Mouse (Mus musculus): Measurements from ENCODE around the gene Pgbd1. TPM values are rescaled to one million over a fixed set of nuclear protein-coding genes. Genes with fewer than 3 reads are reported as not detected.
"Not testable (repeated sequence)": the region's sequence is repeated elsewhere in the genome, so short reads cannot be mapped to it uniquely, and the experiment has no call there.

Pgbd1 gene
- 2.3 and 4.7 TPM in 2 replicates for total RNA-seq (2014; rRNA removed)
- polyA plus RNA-seq (2015; fragmentation: Nextera tagmentation; extraction: Ambion mirVana): 0.83 and 1.5 TPM in 2 replicates

DNA sequence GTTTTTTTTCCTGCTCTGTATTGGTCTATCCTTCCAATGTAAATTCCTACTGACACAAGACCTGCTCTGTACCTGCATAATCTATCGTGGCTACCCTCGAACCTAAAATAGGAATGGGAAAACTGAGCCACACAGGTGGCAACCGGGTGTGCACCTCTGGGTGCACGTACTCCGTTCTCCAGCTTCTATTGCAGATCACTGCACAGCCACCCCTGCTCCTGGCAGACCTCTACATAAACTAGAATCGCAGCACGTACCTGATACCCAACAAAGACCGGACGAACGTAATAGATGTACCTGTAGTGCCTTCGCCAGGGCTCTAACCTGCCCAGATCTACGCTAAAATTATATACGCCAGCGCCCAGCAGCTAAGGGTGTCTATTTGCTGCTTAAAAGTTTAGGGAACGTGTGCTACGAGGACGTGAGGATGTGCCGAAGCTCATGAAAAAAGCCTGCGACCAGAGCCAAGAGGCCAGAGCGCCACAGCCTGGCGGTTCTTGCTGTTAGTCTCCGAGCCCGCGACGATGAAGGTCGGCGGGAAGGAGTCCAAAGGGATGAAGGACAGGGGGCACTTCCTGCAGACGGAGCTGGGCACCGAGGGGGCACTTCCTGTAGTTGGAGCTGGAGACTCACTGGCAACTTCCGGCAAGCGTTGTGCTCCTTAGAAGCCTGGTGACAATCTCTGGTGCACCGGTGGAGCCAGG lies at the start of gene Pgbd1:
Gene Pgbd1 (minus strand): TSS at position 556 of the 704 bp plus-strand sequence.
- Histone ChIP-seq H3K27ac (ENCODE audit: low read depth, low read length) (peak within 1 kb of the TSS; percentile 42), H3K27me3 (ENCODE audit: insufficient read depth, low read length) (no peaks in the 10 kb centered on the region), H3K9ac (peak within 1 kb of the TSS; percentile 60), H3K36me3 (ENCODE audit: insufficient read depth) (peaks cover 22% of the 10 kb centered on the region), H3K9me3 (ENCODE audit: low read length) (no peaks in the 10 kb centered on the region), H3K4me1 (ENCODE audit: insufficient read depth) (no peaks in the 10 kb centered on the region), H3K4me2 (ENCODE audit: low read depth) (peak within 1 kb of the TSS; percentile 87), H3K4me3 (ENCODE audit: low read depth, low read length) (peak within 1 kb of the TSS; percentile 55)
- peak; percentile 56 for TF ChIP-seq CTCF (IDR thresholded peaks at IDR 0.05; ENCODE audit: low read depth)
- WGBS: under 1% methylated on average over 32 of the region's 32 CpGs
- DNase-seq: peak; percentile 84
- ATAC-seq: peak; percentile 98

DNA sequence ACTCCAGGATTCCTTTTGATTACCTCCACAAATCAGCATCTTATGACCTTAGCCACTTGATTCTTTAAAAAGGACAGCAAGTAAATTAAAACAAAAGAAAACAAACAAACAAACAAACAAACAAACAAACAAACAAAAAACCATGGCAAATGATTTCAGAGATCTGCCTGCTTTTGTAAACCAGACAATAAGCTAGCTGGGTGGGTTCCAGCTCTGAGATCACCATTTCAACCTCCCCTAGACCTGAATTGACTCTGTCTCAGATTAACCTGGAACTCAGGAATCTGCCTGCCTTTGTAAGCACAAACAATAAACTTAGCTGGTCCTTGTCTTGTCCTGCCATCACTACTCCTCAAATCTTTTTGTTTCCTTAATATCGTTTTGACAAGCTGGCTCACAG lies 46.0 kb upstream of the Pgbd1 start:
- Histone ChIP-seq H3K36me3 (ENCODE audit: insufficient read depth) (peaks cover 20% of the 10 kb centered on the region), H3K9ac (no peak overlapping the region), H3K4me3 (ENCODE audit: low read depth, low read length) (no peak overlapping the region), H3K27me3 (ENCODE audit: insufficient read depth, low read length) (no peaks in the 10 kb centered on the region), H3K4me1 (ENCODE audit: insufficient read depth) (no peaks in the 10 kb centered on the region), H3K27ac (ENCODE audit: low read depth, low read length) (no peak overlapping the region), H3K9me3 (ENCODE audit: low read length) (no peaks in the 10 kb centered on the region), H3K4me2 (ENCODE audit: low read depth) (no peak overlapping the region)
- DNase-seq: no peak
- ATAC-seq: no peak
- TF ChIP-seq CTCF (IDR thresholded peaks at IDR 0.05; ENCODE audit: low read depth): no peak
- 84% methylated on average over 1 of the region's 1 CpGs for WGBS

DNA sequence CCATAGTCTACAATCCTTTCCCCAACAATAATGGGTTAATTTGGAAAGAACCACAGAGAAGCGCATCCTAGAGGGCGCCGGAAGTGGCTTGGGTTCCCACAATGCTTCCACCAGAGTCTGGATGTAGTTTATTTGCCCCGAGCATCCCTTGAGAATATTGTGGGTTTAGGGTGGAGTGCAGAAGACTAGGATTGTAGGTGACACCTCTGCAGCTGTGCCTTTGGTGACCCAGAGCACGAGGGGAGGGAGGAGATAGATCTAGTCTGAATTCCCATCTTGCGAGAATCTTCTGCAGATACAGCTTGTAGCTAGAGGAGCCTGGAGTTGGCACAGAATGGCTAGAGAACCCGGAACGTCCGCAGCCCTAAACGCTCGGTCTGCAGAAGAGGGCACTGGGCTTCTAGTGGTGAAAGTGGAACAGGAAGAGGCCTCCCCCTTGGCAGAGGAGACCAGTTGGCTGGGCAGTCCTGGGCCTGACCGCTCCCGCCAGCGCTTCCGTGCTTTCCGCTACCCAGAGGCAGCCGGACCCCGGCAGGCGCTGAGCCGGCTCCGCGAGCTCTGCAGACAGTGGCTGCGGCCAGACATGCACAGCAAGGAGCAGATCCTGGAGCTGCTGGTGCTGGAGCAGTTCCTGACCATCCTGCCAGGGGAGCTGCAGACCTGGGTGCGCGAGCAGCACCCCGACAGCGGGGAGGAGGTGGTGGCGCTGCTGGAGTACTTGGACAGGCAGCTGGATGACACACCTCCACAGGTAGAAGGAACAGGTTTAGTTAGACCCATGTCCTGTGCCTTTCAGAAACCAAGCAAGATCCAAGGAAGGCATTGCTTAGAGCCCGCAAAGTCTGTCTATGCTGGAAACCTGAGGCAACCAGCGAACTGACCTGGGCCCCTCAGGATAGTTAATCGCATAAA lies 38.2 kb upstream of the Pgbd1 start, which contains the start of the genes Zkscan4 and Gm10065:
Gene Zkscan4 (plus strand): TSS at position 149 of the 912 bp plus-strand sequence.
Gene Gm10065 (minus strand): TSS at position 683 of the 912 bp plus-strand sequence.
- 4% methylated on average over 31 of the region's 31 CpGs for WGBS
- H3K9me3 ChIP-seq (ENCODE audit: low read length); H3K36me3 ChIP-seq (ENCODE audit: insufficient read depth); H3K27me3 ChIP-seq (ENCODE audit: insufficient read depth, low read length); H3K4me1 ChIP-seq (ENCODE audit: insufficient read depth): not testable (repeated sequence)
- peak; percentile 68 for TF ChIP-seq CTCF (IDR thresholded peaks at IDR 0.05; ENCODE audit: low read depth)
- peak; percentile 94 for ATAC-seq
- peak; percentile 88 for DNase-seq
- Histone ChIP-seq H3K4me2 (ENCODE audit: low read depth) (peak within 1 kb of the TSS; percentile 58), H3K9ac (peak within 1 kb of the TSS; percentile 56), H3K4me3 (ENCODE audit: low read depth, low read length) (peak within 1 kb of the TSS; percentile 64), H3K27ac (ENCODE audit: low read depth, low read length) (peak within 1 kb of the TSS; percentile 80)

DNA sequence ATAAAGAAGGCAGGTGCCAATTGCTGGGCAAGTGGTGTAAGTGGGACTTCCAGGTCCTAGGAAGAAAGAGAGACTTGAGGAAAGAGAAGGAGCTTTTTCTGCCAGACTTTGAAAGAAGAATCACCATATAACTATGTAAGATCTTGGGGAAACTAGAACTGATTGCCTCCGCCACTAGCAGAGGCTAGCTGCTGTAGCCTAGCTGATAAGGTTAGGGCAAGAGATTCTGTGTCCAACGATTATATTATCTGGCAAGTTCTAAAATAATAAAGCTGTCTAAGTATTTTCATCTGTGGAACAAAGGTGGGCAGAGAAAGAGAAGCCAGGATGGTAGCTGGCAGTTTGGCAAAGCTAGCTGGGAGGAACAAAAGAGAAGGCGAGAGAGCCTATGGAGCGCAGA lies 31.6 kb upstream of the Pgbd1 start:
- H3K36me3 ChIP-seq (ENCODE audit: insufficient read depth): no peaks in the 10 kb centered on the region
- no peaks in the 10 kb centered on the region for H3K9me3 ChIP-seq (ENCODE audit: low read length)
- no peak for ATAC-seq
- H3K9ac ChIP-seq: no peak overlapping the region
- H3K4me1 ChIP-seq (ENCODE audit: insufficient read depth): no peaks in the 10 kb centered on the region
- no peak for DNase-seq
- WGBS: 24% methylated on average over 4 of the region's 4 CpGs
- no peak overlapping the region for H3K27ac ChIP-seq (ENCODE audit: low read depth, low read length)
- no peak overlapping the region for H3K4me3 ChIP-seq (ENCODE audit: low read depth, low read length)
- H3K4me2 ChIP-seq (ENCODE audit: low read depth): no peak overlapping the region
- TF ChIP-seq CTCF (IDR thresholded peaks at IDR 0.05; ENCODE audit: low read depth): no peak
- H3K27me3 ChIP-seq (ENCODE audit: insufficient read depth, low read length): 0 out of 2 replicates have a peak, but pooled peaks cover 5% of the 10 kb centered on the region

DNA sequence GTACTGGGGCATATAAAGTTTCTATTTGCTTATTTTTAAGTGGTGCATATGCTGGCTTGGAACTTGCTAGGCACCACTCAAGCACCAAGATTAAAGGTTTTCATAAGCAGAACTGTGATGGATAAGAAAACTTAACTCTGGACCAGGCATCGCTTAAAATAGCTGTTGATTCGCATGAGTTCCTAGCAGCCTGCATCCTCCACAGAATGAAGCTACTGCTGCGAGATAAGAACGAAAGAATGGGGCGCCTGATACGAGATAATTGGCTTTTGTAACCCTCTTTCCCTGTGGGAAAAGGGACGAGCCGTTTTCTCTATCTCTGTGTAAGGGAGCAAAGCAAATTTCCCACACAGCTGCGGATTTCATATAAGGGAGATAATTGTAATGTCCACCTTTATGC lies 28.2 kb upstream of the Pgbd1 start:
- Histone ChIP-seq H3K9me3 (ENCODE audit: low read length) (no peaks in the 10 kb centered on the region), H3K4me1 (ENCODE audit: insufficient read depth) (no peaks in the 10 kb centered on the region), H3K27ac (ENCODE audit: low read depth, low read length) (no peak overlapping the region), H3K4me2 (ENCODE audit: low read depth) (peak overlapping the region; percentile 60; the same call in 1 of the 2 replicates), H3K27me3 (ENCODE audit: insufficient read depth, low read length) (0 out of 2 replicates have a peak, but pooled peaks cover 5% of the 10 kb centered on the region), H3K36me3 (ENCODE audit: insufficient read depth) (no peaks in the 10 kb centered on the region), H3K9ac (no peak overlapping the region), H3K4me3 (ENCODE audit: low read depth, low read length) (no peak overlapping the region)
- 14% methylated on average over 9 of the region's 9 CpGs for WGBS
- DNase-seq (peak; percentile 7), ATAC-seq (no peak)
- TF ChIP-seq CTCF (IDR thresholded peaks at IDR 0.05; ENCODE audit: low read depth): no peak

DNA sequence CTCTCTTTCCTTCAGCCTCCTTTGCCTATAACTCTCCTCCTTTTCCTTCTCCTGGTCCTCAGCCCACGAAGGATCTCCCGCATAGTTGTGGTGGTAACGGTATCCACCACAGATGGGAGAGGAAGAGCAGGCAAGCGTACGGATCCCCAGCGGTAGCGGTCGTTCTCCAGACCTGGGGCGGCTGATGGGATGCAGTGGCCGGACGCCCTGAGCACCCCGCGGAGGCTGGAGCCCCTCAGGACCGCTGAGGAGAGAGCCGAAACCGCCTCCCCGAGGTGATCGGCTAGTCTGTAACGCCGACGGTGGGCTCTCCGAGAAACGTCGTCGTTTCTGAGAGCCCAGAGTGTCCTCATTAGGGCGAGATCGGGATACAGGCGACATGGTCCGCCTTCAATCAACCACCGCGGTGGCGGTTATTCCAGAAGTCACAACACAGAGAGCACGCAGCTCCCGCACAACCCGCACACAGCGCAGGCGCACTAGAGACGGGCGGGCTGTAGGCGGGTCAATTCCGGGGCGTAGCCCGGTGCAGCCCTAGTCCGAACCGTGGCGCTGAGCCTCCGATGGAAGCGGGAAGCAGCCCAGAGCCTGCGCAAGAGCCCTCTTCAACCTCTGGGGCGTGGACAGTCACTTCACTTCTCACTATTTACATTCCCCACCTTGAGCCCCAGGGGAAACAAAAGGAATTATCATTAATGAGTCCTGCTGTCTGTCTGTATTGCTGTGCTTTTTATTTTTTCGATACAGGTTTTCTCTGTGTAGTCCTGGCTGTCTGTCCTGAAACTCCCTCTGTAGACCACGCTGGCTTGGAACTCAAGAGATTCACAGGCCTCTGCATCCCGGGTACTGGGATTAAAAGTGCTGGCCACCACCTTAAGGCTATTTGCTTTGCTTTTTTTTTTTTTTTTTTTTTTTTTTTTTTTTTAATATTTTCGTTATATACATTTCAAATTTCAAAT lies 27.5 kb upstream of the Pgbd1 start, which contains the start of gene Nkapl:
Gene Nkapl (minus strand): TSS at position 449 of the 959 bp plus-strand sequence.
- Histone ChIP-seq H3K4me2 (ENCODE audit: low read depth) (peak within 1 kb of the TSS; percentile 60), H3K9ac (peak within 1 kb of the TSS; percentile 60), H3K27me3 (ENCODE audit: insufficient read depth, low read length) (0 out of 2 replicates have a peak, but pooled peaks cover 5% of the 10 kb centered on the region), H3K4me3 (ENCODE audit: low read depth, low read length) (peak within 1 kb of the TSS; percentile 56), H3K9me3 (ENCODE audit: low read length) (no peaks in the 10 kb centered on the region), H3K27ac (ENCODE audit: low read depth, low read length) (peak within 1 kb of the TSS; percentile 31; the same call in 1 of the 2 replicates), H3K36me3 (ENCODE audit: insufficient read depth) (no peaks in the 10 kb centered on the region), H3K4me1 (ENCODE audit: insufficient read depth) (no peaks in the 10 kb centered on the region)
- 1% methylated on average over 54 of the region's 54 CpGs for whole genome bisulfite sequencing
- DNase-seq (peak; percentile 89), ATAC-seq (peak; percentile 99)
- no peak for TF ChIP-seq CTCF (IDR thresholded peaks at IDR 0.05; ENCODE audit: low read depth)
